Mouse (Mus musculus) frontal cortex, postnatal 14 days (tissue): ENCODE measurements at regions not wholly inside any gene's neighbourhood (a gene's known extent, or its start where the extent isn't known, plus 50 kb on each side); places are given as distances from the start of the nearest gene placed in this dataset.

Experiments used
- DNase-seq, 2 experiments: peaks; one replicate each; pipeline ENCODE4 v3.0.0; 2022; ENCODE audit warnings: low spot score in 2 of 2

GRCm38 (mm10) chr10:123997260-123997659, 733.5 kb downstream of the Fam19a2 start:
- no peak for DNase-seq

GRCm38 (mm10) chr10:123998959-123999358, 735.2 kb downstream of the Fam19a2 start:
- no peak for DNase-seq

- no peak for DNase-seq
These were observed 781.2 kb downstream of the Fam19a2 start for GRCm38 (mm10) chr10:124045031-124045430.

GRCm38 (mm10) chr10:124045791-124046190, 782.0 kb downstream of the Fam19a2 start:
- no peak for DNase-seq

- DNase-seq, result no peak
These were observed 819.0 kb downstream of the Fam19a2 start for GRCm38 (mm10) chr10:124082756-124083155.

- DNase-seq, result no peak
These were observed 826.8 kb downstream of the Fam19a2 start for GRCm38 (mm10) chr10:124090547-124090946.

GRCm38 (mm10) chr10:124091364-124091763, 827.6 kb downstream of the Fam19a2 start:
- no peak for DNase-seq

- no peak for DNase-seq
These were observed 855.8 kb downstream of the Fam19a2 start for GRCm38 (mm10) chr10:124119585-124119984.

GRCm38 (mm10) chr10:124138456-124138855, 874.7 kb downstream of the Fam19a2 start:
- no peak for DNase-seq

- no peak for DNase-seq
These were observed 878.5 kb downstream of the Fam19a2 start for GRCm38 (mm10) chr10:124142336-124142735.

- DNase-seq, result no peak
These were observed 883.1 kb downstream of the Fam19a2 start for GRCm38 (mm10) chr10:124146751-124147469.

GRCm38 (mm10) chr10:124163441-124163840, 899.6 kb downstream of the Fam19a2 start:
- DNase-seq, result no peak

GRCm38 (mm10) chr10:124175598-124175997, 911.8 kb downstream of the Fam19a2 start:
- DNase-seq, result no peak

- no peak for DNase-seq
These were observed 944.5 kb downstream of the Fam19a2 start for GRCm38 (mm10) chr10:124208317-124208716.

- no peak for DNase-seq
These were observed 955.7 kb downstream of the Fam19a2 start for GRCm38 (mm10) chr10:124219461-124219860.

- DNase-seq, result no peak
These were observed 958.3 kb downstream of the Fam19a2 start for GRCm38 (mm10) chr10:124222068-124222467.

- no peak for DNase-seq
These were observed 963.3 kb downstream of the Fam19a2 start for GRCm38 (mm10) chr10:124227061-124227460.

- DNase-seq, result no peak
These were observed 985.6 kb downstream of the Fam19a2 start for GRCm38 (mm10) chr10:124249358-124249757.

- no peak for DNase-seq
These were observed 986.2 kb downstream of the Fam19a2 start for GRCm38 (mm10) chr10:124250004-124250403.

- no peak for DNase-seq
These were observed 1024.7 kb downstream of the Fam19a2 start for GRCm38 (mm10) chr10:124288301-124288995.

GRCm38 (mm10) chr10:124297198-124297677, 1033.4 kb downstream of the Fam19a2 start:
- DNase-seq, result no peak

GRCm38 (mm10) chr10:124304683-124305082, 1040.9 kb downstream of the Fam19a2 start:
- no peak for DNase-seq

GRCm38 (mm10) chr10:124305644-124306043, 1041.8 kb downstream of the Fam19a2 start:
- DNase-seq, result no peak
